Mouse (Mus musculus): ENCODE data around the gene Pde5a. TPM values are rescaled to one million over a fixed set of nuclear protein-coding genes. Genes with fewer than 3 reads are reported as not detected.

Gene Pde5a
- polyA plus RNA-seq, 1 experiment = 1.3 TPM

GRCm38 (mm10) chr3:122814531-122814930, 85.8 kb downstream of the Pde5a start:
- DNase-seq = peak; percentile 8
- 72% methylated on average over 4 of the region's 4 CpGs for WGBS
- no peaks in the 10 kb centered on the region for H3K4me1 ChIP-seq (ENCODE audit: control insufficient read depth, insufficient read depth, low read length)
- H3K36me3 ChIP-seq (ENCODE audit: control insufficient read depth, insufficient read depth, low read length) = no peaks in the 10 kb centered on the region
- TF ChIP-seq CTCF (conservative IDR thresholded peaks at IDR 0.05; ENCODE audit: insufficient read depth, insufficient read length, low read depth, low read length) (no peak), POLR2A (IDR thresholded peaks at IDR 0.05; ENCODE audit: low read depth, low read length) (no peak)
- no peak overlapping the region for H3K4me3 ChIP-seq (ENCODE audit: insufficient read depth, low read depth, low read length)
- H3K27me3 ChIP-seq (replicated peaks; ENCODE audit: control insufficient read depth, insufficient read depth, low read length) = no peaks in the 10 kb centered on the region
- H3K27ac ChIP-seq (ENCODE audit: insufficient read depth, low read depth, low read length) = no peak overlapping the region

- no peak for DNase-seq
- Histone ChIP-seq H3K36me3 (ENCODE audit: control insufficient read depth, insufficient read depth, low read length) (no peaks in the 10 kb centered on the region), H3K4me3 (ENCODE audit: insufficient read depth, low read depth, low read length) (no peak overlapping the region), H3K4me1 (ENCODE audit: control insufficient read depth, insufficient read depth, low read length) (no peaks in the 10 kb centered on the region), H3K27me3 (replicated peaks; ENCODE audit: control insufficient read depth, insufficient read depth, low read length) (no peaks in the 10 kb centered on the region), H3K27ac (ENCODE audit: insufficient read depth, low read depth, low read length) (no peak overlapping the region)
- TF ChIP-seq CTCF (conservative IDR thresholded peaks at IDR 0.05; ENCODE audit: insufficient read depth, insufficient read length, low read depth, low read length) (no peak), POLR2A (IDR thresholded peaks at IDR 0.05; ENCODE audit: low read depth, low read length) (no peak)
- WGBS = 63% methylated on average over 5 of the region's 5 CpGs
These were observed 89.5 kb downstream of the Pde5a start for GRCm38 (mm10) chr3:122818282-122818681.

DNA sequence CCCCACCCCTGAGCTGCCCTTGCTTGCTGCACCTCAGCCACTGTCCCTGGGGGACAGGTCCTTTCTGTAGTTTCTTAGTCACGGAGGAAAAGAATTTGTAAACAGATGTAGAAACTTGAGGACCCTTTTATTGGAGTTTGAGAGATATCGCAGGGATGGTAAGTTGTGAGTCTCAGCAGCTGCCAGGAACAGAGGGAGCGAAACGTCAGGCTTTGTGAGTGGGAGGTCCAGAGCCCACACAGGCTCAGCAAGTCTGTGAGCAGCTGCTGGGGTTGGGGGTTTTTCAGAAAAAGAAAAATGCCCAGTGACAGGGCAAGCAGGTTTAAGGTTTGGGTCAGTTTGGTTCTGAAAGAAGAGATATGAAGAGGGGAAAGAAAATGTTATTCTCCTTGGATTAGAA, 92.0 kb downstream of the Pde5a start:
- Histone ChIP-seq H3K36me3 (ENCODE audit: control insufficient read depth, insufficient read depth, low read length) (no peaks in the 10 kb centered on the region), H3K27me3 (replicated peaks; ENCODE audit: control insufficient read depth, insufficient read depth, low read length) (no peaks in the 10 kb centered on the region), H3K27ac (ENCODE audit: insufficient read depth, low read depth, low read length) (no peak overlapping the region), H3K4me3 (ENCODE audit: insufficient read depth, low read depth, low read length) (no peak overlapping the region), H3K4me1 (ENCODE audit: control insufficient read depth, insufficient read depth, low read length) (no peaks in the 10 kb centered on the region)
- 82% methylated on average over 4 of the region's 4 CpGs for WGBS
- DNase-seq = no peak
- no peak for TF ChIP-seq POLR2A (IDR thresholded peaks at IDR 0.05; ENCODE audit: low read depth, low read length)
- TF ChIP-seq CTCF (conservative IDR thresholded peaks at IDR 0.05; ENCODE audit: insufficient read depth, insufficient read length, low read depth, low read length) = no peak

GRCm38 (mm10) chr3:122828270-122829058, 99.7 kb downstream of the Pde5a start:
- WGBS = 75% methylated on average over 11 of the region's 11 CpGs
- TF ChIP-seq CTCF (conservative IDR thresholded peaks at IDR 0.05; ENCODE audit: insufficient read depth, insufficient read length, low read depth, low read length) = no peak
- no peaks in the 10 kb centered on the region for H3K4me1 ChIP-seq (ENCODE audit: control insufficient read depth, insufficient read depth, low read length)

GRCm38 (mm10) chr3:122834519-122834918, 105.8 kb downstream of the Pde5a start:
- TF ChIP-seq POLR2A (IDR thresholded peaks at IDR 0.05; ENCODE audit: low read depth, low read length) = no peak
- no peak for TF ChIP-seq CTCF (conservative IDR thresholded peaks at IDR 0.05; ENCODE audit: insufficient read depth, insufficient read length, low read depth, low read length)
- Histone ChIP-seq H3K27me3 (replicated peaks; ENCODE audit: control insufficient read depth, insufficient read depth, low read length) (no peaks in the 10 kb centered on the region), H3K36me3 (ENCODE audit: control insufficient read depth, insufficient read depth, low read length) (no peaks in the 10 kb centered on the region), H3K4me1 (ENCODE audit: control insufficient read depth, insufficient read depth, low read length) (no peaks in the 10 kb centered on the region), H3K27ac (ENCODE audit: insufficient read depth, low read depth, low read length) (no peak overlapping the region), H3K4me3 (ENCODE audit: insufficient read depth, low read depth, low read length) (no peak overlapping the region)
- DNase-seq = no peak
- 75% methylated on average over 5 of the region's 5 CpGs for WGBS

More at GRCm38 (mm10) chr3:122828270-122829058, 99.7 kb downstream of the Pde5a start:
- Histone ChIP-seq H3K27me3 (replicated peaks; ENCODE audit: control insufficient read depth, insufficient read depth, low read length) (no peaks in the 10 kb centered on the region), H3K4me3 (ENCODE audit: insufficient read depth, low read depth, low read length) (no peak overlapping the region), H3K27ac (ENCODE audit: insufficient read depth, low read depth, low read length) (no peak overlapping the region), H3K36me3 (ENCODE audit: control insufficient read depth, insufficient read depth, low read length) (no peaks in the 10 kb centered on the region)
- no peak for DNase-seq

DNA sequence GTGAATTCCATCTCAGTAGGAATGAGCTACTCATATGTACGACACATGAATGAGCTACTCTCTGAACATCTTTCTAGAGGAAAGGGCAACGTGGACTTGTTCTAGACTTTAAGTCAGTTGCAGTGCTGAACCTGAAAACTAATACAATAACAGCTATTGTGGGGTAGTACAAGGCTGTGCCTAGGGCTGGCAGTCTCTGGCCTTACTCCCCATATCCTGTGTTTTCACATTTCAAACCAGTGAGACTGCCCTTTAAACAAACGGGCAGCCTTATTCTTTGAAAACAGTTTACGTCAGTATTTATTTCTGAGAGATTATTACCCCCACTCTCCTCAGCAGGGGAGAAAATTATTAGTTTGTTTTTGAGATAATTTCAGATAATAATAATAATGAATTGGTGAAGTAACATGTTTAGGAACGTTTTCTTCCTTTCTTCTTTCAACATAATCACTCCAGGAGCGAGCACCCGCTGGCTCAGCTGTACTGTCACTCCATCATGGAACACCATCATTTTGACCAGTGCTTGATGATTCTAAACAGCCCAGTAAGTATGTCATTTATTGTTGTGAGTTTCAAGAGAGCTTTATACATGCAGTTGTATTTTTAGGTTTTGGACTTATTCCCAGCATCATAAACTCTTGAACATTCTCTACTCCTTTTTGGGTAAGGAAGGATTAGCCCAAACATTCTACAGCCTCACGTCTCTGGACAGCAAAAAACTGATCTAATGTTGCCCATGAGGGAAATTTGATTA, 106.5 kb downstream of the Pde5a start:
- 75% methylated on average over 8 of the region's 8 CpGs for WGBS

GRCm38 (mm10) chr3:122837639-122838038, 108.9 kb downstream of the Pde5a start:
- no peaks in the 10 kb centered on the region for H3K4me1 ChIP-seq (ENCODE audit: control insufficient read depth, insufficient read depth, low read length)
- H3K27me3 ChIP-seq (replicated peaks; ENCODE audit: control insufficient read depth, insufficient read depth, low read length) = no peaks in the 10 kb centered on the region
- 63% methylated on average over 2 of the region's 2 CpGs for WGBS
- TF ChIP-seq POLR2A (IDR thresholded peaks at IDR 0.05; ENCODE audit: low read depth, low read length) (no peak), CTCF (conservative IDR thresholded peaks at IDR 0.05; ENCODE audit: insufficient read depth, insufficient read length, low read depth, low read length) (no peak)
- no peak overlapping the region for H3K4me3 ChIP-seq (ENCODE audit: insufficient read depth, low read depth, low read length)
- H3K36me3 ChIP-seq (ENCODE audit: control insufficient read depth, insufficient read depth, low read length) = no peaks in the 10 kb centered on the region
- H3K27ac ChIP-seq (ENCODE audit: insufficient read depth, low read depth, low read length) = no peak overlapping the region
- no peak for DNase-seq

More for the DNA sequence above, 106.5 kb downstream of the Pde5a start:
- no peak overlapping the region for H3K27ac ChIP-seq (ENCODE audit: insufficient read depth, low read depth, low read length)
- DNase-seq = no peak
- H3K4me1 ChIP-seq (ENCODE audit: control insufficient read depth, insufficient read depth, low read length) = no peaks in the 10 kb centered on the region
- H3K27me3 ChIP-seq (replicated peaks; ENCODE audit: control insufficient read depth, insufficient read depth, low read length) = no peaks in the 10 kb centered on the region
- no peaks in the 10 kb centered on the region for H3K36me3 ChIP-seq (ENCODE audit: control insufficient read depth, insufficient read depth, low read length)
- TF ChIP-seq CTCF (conservative IDR thresholded peaks at IDR 0.05; ENCODE audit: insufficient read depth, insufficient read length, low read depth, low read length) (no peak), POLR2A (IDR thresholded peaks at IDR 0.05; ENCODE audit: low read depth, low read length) (no peak)
- H3K4me3 ChIP-seq (ENCODE audit: insufficient read depth, low read depth, low read length) = no peak overlapping the region
